Comparison of ENCODE assay signal across 27 mouse cellular contexts in genomic region chr11:44387031-44387430, GRCm38 (mm10). TPM values are rescaled to one million over a fixed set of nuclear protein-coding genes. Genes with fewer than 3 reads are reported as not detected.
DNase-seq lines count a peak whose midpoint lies in the region; ATAC-seq and TF ChIP-seq lines count a peak whose summit lies in the region.
"Had no signal": no experiment of that assay in that cellular context is flagged by ENCODE, and none has a peak within 500 bp of the region (broad histone marks: within the 10 kb centered on the region; RNA-seq: fewer than 3 reads in every experiment).

No protein-coding gene starts in this region.

- DNase-seq in 416B (ENCODE audit: low read depth) (peak; percentile 15), G1E (ENCODE audit: low spot score) (no peak)
- no peak for DNase-seq in ovary, postnatal 10 days (ENCODE audit: low spot score)
- no peak for DNase-seq in cerebellum, postnatal 36 days
- no peak for DNase-seq in lung, postnatal 25 days (ENCODE audit: low spot score)
- DNase-seq: adrenal gland, adult 2 months; adrenal gland, postnatal 10 days; adrenal gland, postnatal 25 days; B cell, adult 2 months; cerebellum, adult 11 months; cerebellum, adult 18-20 months; cerebellum, adult 8-10 months; cerebellum, adult 9-11 months; cerebellum, postnatal 14 days had no signal

- H3K36me3 ChIP-seq in G1E (replicated peaks): no peaks in the 10 kb centered on the region
- H3K36me3 ChIP-seq: embryonic facial prominence, embryonic 10.5 days; embryonic facial prominence, embryonic 12.5 days; forebrain, embryonic 10.5 days; forebrain, embryonic 12.5 days had no signal

- no peak for TF ChIP-seq CTCF in G1E (IDR thresholded peaks at IDR 0.05; ENCODE audit: low read depth, low read length)

- peak; percentile 88 for ATAC-seq in G1E (ENCODE audit: extremely low read depth, insufficient number of reproducible peaks, low FRiP score, poor library complexity, severe bottlenecking)
- ATAC-seq in hematopoietic stem cell, adult 5-6 weeks (replicated peaks in 1 of 2; ENCODE audit: insufficient read depth in 1 of 2, low FRiP score in 2 of 2, low TSS enrichment in 1 of 2, low read depth in 1 of 2, poor library complexity in 2 of 2, severe bottlenecking in 2 of 2): peak; percentile 50 to 76; a peak in 3 of 4 replicates
- ATAC-seq in neutrophil, adult 5-6 weeks (ENCODE audit: extremely low read depth, insufficient number of reproducible peaks, low FRiP score, poor library complexity, severe bottlenecking): peak; percentile 56; the same call in 1 of the 2 replicates
- ATAC-seq: CD4-positive, CD25-positive, alpha-beta regulatory T cell, adult 4 months; forebrain, embryonic 14.5 days; forebrain, embryonic 16.5 days had no signal

- H3K27me3 ChIP-seq in G1E (ENCODE audit: insufficient read depth, low read length): no peaks in the 10 kb centered on the region
- H3K27me3 ChIP-seq: CH12.LX; embryonic facial prominence, embryonic 12.5 days; forebrain, embryonic 12.5 days had no signal

- no peak overlapping the region for H3K4me3 ChIP-seq in G1E (ENCODE audit: low read depth, low read length)
- H3K4me3 ChIP-seq: embryonic facial prominence, embryonic 10.5 days; embryonic facial prominence, embryonic 12.5 days; forebrain, embryonic 10.5 days; forebrain, embryonic 12.5 days had no signal

- no peaks in the 10 kb centered on the region for H3K4me1 ChIP-seq in G1E (ENCODE audit: insufficient read depth, low read depth, low read length)
- H3K4me1 ChIP-seq: forebrain, embryonic 12.5 days had no signal

- no peaks in the 10 kb centered on the region for H3K9me3 ChIP-seq in G1E (replicated peaks)
- H3K9me3 ChIP-seq: embryonic facial prominence, embryonic 10.5 days; embryonic facial prominence, embryonic 12.5 days; forebrain, embryonic 10.5 days; forebrain, embryonic 12.5 days had no signal

RNA-seq across cellular contexts. Expression of gene Il12b, which starts 12.8 kb away (rescaled TPM):
- total RNA-seq in G1E (2014; fragmentation: Nextera tagmentation): not detected in 2 replicates
- total RNA-seq in G1E (2017): not detected in 2 replicates
- polyA plus RNA-seq in G1E (2012): not detected in 2 replicates
- total RNA-seq in hematopoietic stem cell, adult 5-6 weeks (2017): not detected in 2 replicates
- total RNA-seq in neutrophil, adult 5-6 weeks (2017): not detected in 2 replicates
- total RNA-seq: adrenal gland, adult 2 months; adrenal gland, postnatal 10 days; adrenal gland, postnatal 25 days; MEL had no signal
- polyA plus RNA-seq: adrenal gland, adult 2 months; brain, embryonic 14.5 days; CD4-positive, CD25-positive, alpha-beta regulatory T cell, adult 4 months; cortical plate, adult 2 months; embryonic facial prominence, embryonic 10.5 days; embryonic facial prominence, embryonic 12.5 days; forebrain, embryonic 10.5 days; forebrain, embryonic 12.5 days; forebrain, embryonic 14.5 days had no signal
